In the genomic region with DNA sequence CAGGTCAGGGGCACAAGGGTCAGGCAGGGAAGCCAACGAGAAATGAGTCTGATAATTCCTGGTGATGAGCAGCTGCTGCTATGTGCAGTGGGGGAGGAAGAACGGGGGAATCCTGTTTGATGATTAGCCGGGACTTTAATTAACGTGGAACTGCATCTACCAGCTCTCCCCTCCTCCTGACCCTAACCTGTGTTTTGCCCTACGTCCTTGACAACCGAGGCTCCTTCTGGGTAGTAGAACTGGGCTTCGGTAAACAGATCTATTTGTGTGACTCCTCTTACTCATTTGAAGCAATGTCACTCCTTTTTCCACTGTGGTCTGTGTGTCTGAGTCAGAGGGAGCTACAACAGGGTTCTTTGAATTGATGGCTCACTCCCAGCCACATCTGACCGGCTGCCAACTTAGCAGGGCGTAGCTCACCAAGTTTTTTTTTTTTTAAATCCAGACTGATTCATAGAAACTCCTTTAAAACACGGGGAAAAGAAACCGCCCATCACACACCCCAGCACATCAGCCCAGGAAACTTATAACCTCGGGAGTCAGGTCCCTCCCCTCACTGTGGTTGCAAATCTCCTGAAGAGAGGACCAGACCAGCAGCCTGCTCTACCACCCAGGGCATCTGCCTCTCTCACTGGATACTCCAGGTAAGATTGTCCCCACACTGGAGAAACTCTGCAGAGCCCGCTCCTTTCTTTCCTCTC, we compare ENCODE assay signal across 8 mouse cellular contexts. TPM values are rescaled to one million over a fixed set of nuclear protein-coding genes. Genes with fewer than 3 reads are reported as not detected.
DNase-seq lines count a peak whose midpoint lies in the region; ATAC-seq and TF ChIP-seq lines count a peak whose summit lies in the region.

Gene Emp1 (plus strand): TSS at position 87 of the 701 bp plus-strand sequence.

- WGBS in heart, embryonic 15.5 days = 19% methylated on average over 13 of the region's 13 CpGs
- 8% methylated on average over 13 of the region's 13 CpGs for WGBS in kidney, embryonic 16.5 days
- WGBS in lung, embryonic 15.5 days = 6% methylated on average over 13 of the region's 13 CpGs
- WGBS in olfactory bulb, adult 2 months = 13% methylated on average over 13 of the region's 13 CpGs

- H3K27me3 ChIP-seq in heart, embryonic 15.5 days = no peaks in the 10 kb centered on the region
- H3K27me3 ChIP-seq in kidney, embryonic 16.5 days (ENCODE audit: insufficient read depth, low read length) = no peaks in the 10 kb centered on the region
- no peaks in the 10 kb centered on the region for H3K27me3 ChIP-seq in lung, embryonic 15.5 days

- H3K4me1 ChIP-seq in embryonic fibroblast, embryonic 13.5 days (ENCODE audit: control insufficient read depth, insufficient read depth, low read length) = peaks cover 8% of the 10 kb centered on the region
- peaks cover 15% of the 10 kb centered on the region for H3K4me1 ChIP-seq in heart, embryonic 15.5 days (replicated peaks)
- peaks cover 56% of the 10 kb centered on the region for H3K4me1 ChIP-seq in kidney, embryonic 16.5 days (ENCODE audit: insufficient read depth, low read length)
- peaks cover 57% of the 10 kb centered on the region for H3K4me1 ChIP-seq in lung, embryonic 15.5 days
- peaks cover 20% of the 10 kb centered on the region for H3K4me1 ChIP-seq in olfactory bulb, adult 2 months (ENCODE audit: control insufficient read depth, insufficient read depth, low read length)

- H3K4me3 ChIP-seq in embryonic fibroblast, embryonic 13.5 days (ENCODE audit: insufficient read depth, low read length) = peak within 1 kb of the TSS; percentile 100
- H3K4me3 ChIP-seq in heart, embryonic 15.5 days = peak within 1 kb of the TSS; percentile 52
- H3K4me3 ChIP-seq in kidney, embryonic 16.5 days (ENCODE audit: low read length) = peak within 1 kb of the TSS; percentile 55
- peak within 1 kb of the TSS; percentile 45 for H3K4me3 ChIP-seq in lung, embryonic 15.5 days
- 0 out of 2 replicates have a peak within 1 kb of the TSS, but pooled peaks have one; percentile 5 for H3K4me3 ChIP-seq in olfactory bulb, adult 2 months (ENCODE audit: insufficient read depth, low read depth, low read length)

- H3K9me3 ChIP-seq in heart, embryonic 15.5 days (replicated peaks) = no peaks in the 10 kb centered on the region
- H3K9me3 ChIP-seq in kidney, embryonic 16.5 days (ENCODE audit: low read length) = no peaks in the 10 kb centered on the region
- no peaks in the 10 kb centered on the region for H3K9me3 ChIP-seq in lung, embryonic 15.5 days

- DNase-seq in thymus, postnatal 14 days = peak; percentile 24
- DNase-seq in thymus, adult 18-20 months = no peak
- DNase-seq in yolk sac, embryonic 10.5 days (ENCODE audit: low spot score) = peak; percentile 78

- ATAC-seq in heart, embryonic 15.5 days (replicated peaks; ENCODE audit: insufficient number of reproducible peaks, insufficient read depth, low FRiP score, low read depth) = peak; percentile 41
- ATAC-seq in kidney, embryonic 16.5 days (ENCODE audit: low FRiP score, low TSS enrichment) = peak; percentile 62
- ATAC-seq in lung, embryonic 15.5 days (ENCODE audit: borderline replicate concordance, extremely low read depth, low FRiP score, low TSS enrichment) = no peak

- peak within 1 kb of the TSS; percentile 55 for H3K9ac ChIP-seq in heart, embryonic 15.5 days
- H3K9ac ChIP-seq in kidney, embryonic 16.5 days (replicated peaks; ENCODE audit: low read length) = peak within 1 kb of the TSS; percentile 70
- H3K9ac ChIP-seq in lung, embryonic 15.5 days = peak within 1 kb of the TSS; percentile 51

- TF ChIP-seq CTCF in embryonic fibroblast, embryonic 13.5 days (IDR thresholded peaks at IDR 0.05; ENCODE audit: borderline replicate concordance, insufficient read depth, low read length) = no peak
- no peak for TF ChIP-seq CTCF in olfactory bulb, adult 2 months (IDR thresholded peaks at IDR 0.05; ENCODE audit: insufficient read depth, low read depth, low read length)

- peak within 1 kb of the TSS; percentile 50 for H3K4me2 ChIP-seq in heart, embryonic 15.5 days
- H3K4me2 ChIP-seq in kidney, embryonic 16.5 days (replicated peaks; ENCODE audit: low read depth, low read length) = peak within 1 kb of the TSS; percentile 54
- peak within 1 kb of the TSS; percentile 53 for H3K4me2 ChIP-seq in lung, embryonic 15.5 days

- peak; percentile 98 for TF ChIP-seq POLR2A in embryonic fibroblast, embryonic 13.5 days (IDR thresholded peaks at IDR 0.05; ENCODE audit: low read depth, low read length)
- TF ChIP-seq POLR2A in olfactory bulb, adult 2 months (IDR thresholded peaks at IDR 0.05; ENCODE audit: insufficient read depth, low read depth, low read length) = no peak

- no peaks in the 10 kb centered on the region for H3K36me3 ChIP-seq in heart, embryonic 15.5 days
- no peaks in the 10 kb centered on the region; the same call in 1 of the 2 replicates for H3K36me3 ChIP-seq in kidney, embryonic 16.5 days (ENCODE audit: insufficient read depth, low read length)
- H3K36me3 ChIP-seq in lung, embryonic 15.5 days = no peaks in the 10 kb centered on the region

- H3K27ac ChIP-seq in embryonic fibroblast, embryonic 13.5 days (ENCODE audit: insufficient read depth, low read length) = peak within 1 kb of the TSS; percentile 100
- peak within 1 kb of the TSS; percentile 93 for H3K27ac ChIP-seq in heart, embryonic 15.5 days
- peak within 1 kb of the TSS; percentile 96 for H3K27ac ChIP-seq in kidney, embryonic 16.5 days (ENCODE audit: low read length)
- peak within 1 kb of the TSS; percentile 92 for H3K27ac ChIP-seq in lung, embryonic 15.5 days
- no peak within 1 kb of the TSS for H3K27ac ChIP-seq in olfactory bulb, adult 2 months (ENCODE audit: insufficient read depth, low read depth, low read length)

RNA-seq across cellular contexts. Expression of gene Emp1, which starts in this region (rescaled TPM):
- 952 and 959 TPM in 2 replicates for polyA plus RNA-seq in embryonic fibroblast, embryonic 13.5 days (2011; ENCODE audit: insufficient read length, low read depth, missing spikeins)
- polyA plus RNA-seq in heart, embryonic 15.5 days (2015; fragmentation: Nextera tagmentation; extraction: Ambion mirVana) = 45.5 and 49.7 TPM in 2 replicates
- polyA plus RNA-seq in kidney, embryonic 16.5 days (2015; fragmentation: Nextera tagmentation; extraction: Ambion mirVana) = 56.3 and 67.2 TPM in 2 replicates
- 90.4 and 94.2 TPM in 2 replicates for polyA plus RNA-seq in lung, embryonic 15.5 days (2015; fragmentation: Nextera tagmentation; extraction: Ambion mirVana)
- polyA plus RNA-seq in olfactory bulb, adult 2 months (2012; ENCODE audit: insufficient read depth, insufficient read length, low replicate concordance, missing spikeins) = not detected in 2 replicates

Comparison
In these comparisons a context has a peak if more than half of its experiments do, and no peak if none do; other contexts are left out.
1. RNA of gene Emp1 (polyA plus RNA-seq): 952 to 959 TPM in embryonic fibroblast, embryonic 13.5 days, 90.4 to 94.2 TPM in lung, embryonic 15.5 days, 56.3 to 67.2 TPM in kidney, embryonic 16.5 days and 45.5 to 49.7 TPM in heart, embryonic 15.5 days; not detected in olfactory bulb, adult 2 months; every median in the first group is over 10 times any median in the second.
2. RNA of gene Emp1 (polyA plus RNA-seq): 952 to 959 TPM in embryonic fibroblast, embryonic 13.5 days; 90.4 to 94.2 TPM in lung, embryonic 15.5 days, 56.3 to 67.2 TPM in kidney, embryonic 16.5 days and 45.5 to 49.7 TPM in heart, embryonic 15.5 days; every median in the first group is over 10 times any median in the second.
3. DNase-seq: peak in thymus, postnatal 14 days (single experiment) and yolk sac, embryonic 10.5 days (single experiment); none in thymus, adult 18-20 months (0 of 2).
4. H3K4me3 ChIP-seq: peak in every context shown above with its lines; median percentile 100 in embryonic fibroblast, embryonic 13.5 days; 55 in kidney, embryonic 16.5 days; 52 in heart, embryonic 15.5 days; 45 in lung, embryonic 15.5 days; 5 in olfactory bulb, adult 2 months.
5. Peak in every context shown above with its lines, with median percentiles within 50 percentile points of each other: H3K4me2 ChIP-seq and H3K9ac ChIP-seq.